Mouse (Mus musculus): ENCODE results near the gene Cpne8.
"Not testable (repeated sequence)": the region's sequence is repeated elsewhere in the genome, so short reads cannot be mapped to it uniquely, and the experiment has no call there.

The Cpne8 gene

DNA sequence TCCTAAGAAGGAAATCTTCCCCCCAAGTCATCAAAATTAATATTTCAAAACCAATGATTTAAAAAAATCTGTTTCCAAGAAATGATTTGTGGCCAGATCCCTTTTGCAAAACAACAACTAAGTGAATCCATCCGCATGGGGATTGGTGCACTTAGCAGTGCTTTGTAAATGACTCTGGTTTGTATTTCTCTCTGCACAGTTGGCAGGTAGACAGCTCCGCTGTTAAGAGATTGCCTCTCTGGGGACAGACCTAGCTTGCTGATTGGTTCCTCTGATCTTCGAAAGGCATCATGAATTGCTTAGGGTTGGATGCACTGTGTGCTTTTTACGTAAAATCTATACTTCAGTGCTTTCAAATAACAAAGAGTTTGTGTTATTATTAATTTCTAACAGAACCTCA, 68.5 kb downstream of the Cpne8 start:
- DNase-seq (ENCODE audit: low spot score) = not testable (repeated sequence)

DNA sequence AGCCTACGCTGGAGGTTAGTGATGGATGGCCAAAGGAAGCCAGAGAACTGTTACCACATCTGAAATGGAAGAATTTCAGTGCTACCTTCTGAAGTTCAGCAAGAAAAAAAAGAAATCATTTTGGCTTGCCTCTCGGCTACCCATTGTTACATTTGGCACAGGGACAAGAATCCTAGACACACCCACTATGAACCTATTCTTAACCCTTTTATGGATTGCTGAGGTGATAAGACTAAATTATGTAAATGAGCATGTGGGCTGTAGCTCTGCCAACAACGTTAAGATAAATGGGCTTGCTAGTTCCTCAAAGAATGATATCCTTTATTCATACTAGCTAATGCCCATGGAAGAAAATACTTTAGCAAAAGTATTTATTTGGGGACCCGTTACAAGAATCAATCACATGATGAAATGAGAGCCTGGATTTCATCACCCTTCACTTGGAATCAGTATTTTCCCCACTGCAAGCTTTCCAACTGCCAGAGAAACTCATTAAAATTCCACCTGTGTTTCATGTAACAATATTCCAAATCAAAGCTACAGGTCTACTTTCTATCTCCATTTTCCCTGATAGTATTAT, 69.3 kb downstream of the Cpne8 start:
- no peak for DNase-seq (ENCODE audit: low spot score)

DNA sequence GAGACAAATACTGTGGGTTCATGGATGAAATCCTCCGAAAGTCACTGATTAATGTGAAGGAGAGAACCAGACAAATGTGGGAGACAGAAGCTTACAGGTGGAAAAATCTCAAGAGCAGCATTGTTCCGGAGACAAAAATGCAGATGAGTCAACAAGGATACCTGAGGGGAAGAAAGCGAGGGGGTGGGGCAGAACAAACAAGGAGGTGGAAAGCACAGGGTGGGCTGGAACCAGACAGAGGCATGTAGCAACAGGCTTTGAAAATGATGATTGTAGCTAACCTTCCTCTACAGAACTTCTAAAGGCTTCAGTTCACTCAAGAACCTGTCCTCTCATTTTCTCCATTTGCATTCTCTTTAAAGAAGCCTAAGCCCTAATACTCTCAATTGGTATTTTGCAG, 70.9 kb downstream of the Cpne8 start:
- DNase-seq (ENCODE audit: low spot score) = no peak

DNA sequence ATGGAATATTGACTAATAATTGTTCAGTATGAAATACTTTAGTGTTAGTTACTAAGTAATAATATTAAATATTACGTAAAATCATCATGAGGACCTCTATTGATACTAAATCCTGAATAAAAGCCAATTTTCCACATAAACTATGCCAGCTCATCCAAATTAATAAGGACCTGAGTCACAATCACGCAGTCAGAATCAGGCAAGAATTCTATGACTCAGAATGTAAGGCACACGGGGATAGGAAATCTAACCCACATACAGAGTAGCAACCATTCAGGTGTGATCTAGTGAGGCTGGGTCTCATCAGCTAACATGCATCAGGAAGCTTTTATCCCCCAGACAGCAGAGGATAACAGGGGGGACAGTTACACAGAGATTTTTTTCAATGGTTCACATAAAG, 72.1 kb downstream of the Cpne8 start:
- DNase-seq (ENCODE audit: low spot score) = no peak

DNA sequence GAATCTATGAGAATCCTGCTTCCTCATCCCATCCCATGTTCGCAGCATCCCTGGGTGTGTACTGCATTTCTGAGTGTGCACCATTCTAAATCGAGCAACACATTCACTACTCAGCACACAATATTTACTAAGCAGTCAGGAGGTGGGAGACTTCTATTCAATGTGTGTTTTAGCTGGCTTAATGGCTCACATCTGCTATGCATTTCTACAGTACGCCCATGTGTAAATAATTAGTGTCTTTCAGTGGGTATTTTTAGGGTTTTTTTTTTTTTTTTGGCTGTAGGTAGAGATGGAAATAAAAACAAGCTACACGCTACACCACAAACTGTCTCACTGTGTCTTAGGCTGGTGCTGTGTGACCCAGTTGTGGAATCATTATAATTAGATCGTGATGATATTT, 75.6 kb downstream of the Cpne8 start:
- DNase-seq (ENCODE audit: low spot score) = no peak

DNA sequence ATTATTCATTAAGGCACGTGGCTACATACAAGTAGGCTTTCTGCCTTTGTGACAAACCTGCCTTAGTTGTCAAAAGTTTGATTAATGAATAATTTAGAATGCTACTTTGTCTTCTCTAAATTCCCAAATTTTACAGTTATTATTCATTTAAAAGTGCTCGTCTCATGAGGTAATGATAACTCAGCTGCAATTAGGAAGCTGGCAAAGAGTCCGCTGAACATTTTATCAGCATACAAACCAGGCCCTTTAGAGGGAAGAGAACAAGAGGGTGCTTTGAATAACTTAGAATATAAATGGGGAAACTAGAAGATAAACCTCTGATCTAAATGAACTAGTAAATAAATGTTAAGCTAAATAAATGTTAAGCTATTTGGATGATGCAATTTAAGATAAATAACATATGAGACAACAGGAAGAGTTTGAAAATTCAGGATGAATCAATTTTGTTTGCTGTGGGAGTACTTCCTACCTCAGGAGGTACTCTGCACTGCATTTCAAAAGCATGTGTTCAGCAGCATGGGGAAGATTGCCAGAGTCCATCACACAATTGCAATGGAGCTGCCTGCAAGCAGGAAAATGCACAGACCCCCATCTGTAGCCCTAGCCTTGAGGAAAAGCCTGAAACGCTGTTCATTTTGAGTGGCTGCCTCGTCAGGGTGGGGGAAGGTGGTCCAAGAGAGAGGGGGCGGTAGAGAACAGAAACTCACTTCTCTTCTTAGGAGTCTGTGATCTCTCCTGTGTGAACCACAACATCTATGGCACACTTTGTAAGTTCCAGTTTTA, 81.3 kb downstream of the Cpne8 start:
- no peak for DNase-seq (ENCODE audit: low spot score)

DNA sequence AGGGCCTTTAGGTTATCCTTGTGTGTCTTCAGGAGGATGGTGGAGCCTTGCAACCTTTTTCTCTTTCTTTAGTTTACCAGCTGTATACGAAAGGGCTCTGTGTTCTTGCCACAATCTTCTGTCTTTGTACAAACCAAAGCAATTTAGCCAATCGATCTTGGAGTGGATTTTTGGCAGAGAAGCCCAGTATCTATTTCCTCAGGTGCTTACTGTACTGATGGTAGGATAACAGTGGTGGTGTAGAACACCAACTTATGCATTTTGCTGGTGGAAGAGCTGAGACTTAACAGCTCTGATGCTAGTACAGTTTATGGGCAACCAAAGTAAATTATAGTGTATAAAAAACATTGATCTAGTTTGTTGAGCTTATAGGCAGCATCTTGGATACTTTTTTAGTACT, 83.6 kb downstream of the Cpne8 start:
- DNase-seq (ENCODE audit: low spot score) = no peak

DNA sequence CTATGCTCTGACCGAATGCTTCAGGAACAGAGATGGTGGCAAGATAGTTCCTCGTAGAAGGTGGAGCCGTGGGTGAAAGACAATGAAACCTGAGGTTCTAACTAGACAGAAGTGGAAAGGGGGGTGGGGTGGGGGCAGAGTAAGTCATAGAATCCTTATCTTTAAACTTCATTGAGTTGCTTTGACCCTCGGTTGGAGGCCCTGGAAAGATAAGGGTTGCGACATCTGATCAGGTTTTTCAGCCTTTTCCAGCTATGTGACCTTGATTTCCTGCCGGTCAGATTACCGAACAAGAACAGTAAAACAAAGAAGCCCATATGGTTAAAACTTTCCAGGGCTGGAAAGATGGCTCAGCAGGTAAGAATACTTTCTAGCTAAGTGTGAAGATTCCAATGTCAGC, 89.6 kb downstream of the Cpne8 start:
- no peak for DNase-seq (ENCODE audit: low spot score)

DNA sequence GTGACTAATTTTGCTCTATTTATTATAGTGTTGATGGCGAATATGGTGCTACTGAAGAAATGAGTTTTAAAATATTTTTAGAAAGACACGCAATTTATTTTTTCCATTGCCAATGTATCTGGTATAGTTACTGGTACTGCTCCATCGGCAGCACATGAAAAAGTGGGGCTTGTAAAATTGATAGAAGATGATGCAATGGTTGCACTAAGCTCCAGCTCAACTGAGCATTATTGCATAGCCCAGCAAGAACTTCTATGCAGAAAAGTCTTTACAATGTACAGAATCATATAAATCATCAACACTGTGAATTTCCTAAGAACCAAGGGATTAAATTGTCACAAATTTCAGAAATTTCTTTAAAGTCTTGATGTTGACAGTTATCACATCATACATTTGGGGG, 101.8 kb downstream of the Cpne8 start:
- no peak for DNase-seq (ENCODE audit: low spot score)

DNA sequence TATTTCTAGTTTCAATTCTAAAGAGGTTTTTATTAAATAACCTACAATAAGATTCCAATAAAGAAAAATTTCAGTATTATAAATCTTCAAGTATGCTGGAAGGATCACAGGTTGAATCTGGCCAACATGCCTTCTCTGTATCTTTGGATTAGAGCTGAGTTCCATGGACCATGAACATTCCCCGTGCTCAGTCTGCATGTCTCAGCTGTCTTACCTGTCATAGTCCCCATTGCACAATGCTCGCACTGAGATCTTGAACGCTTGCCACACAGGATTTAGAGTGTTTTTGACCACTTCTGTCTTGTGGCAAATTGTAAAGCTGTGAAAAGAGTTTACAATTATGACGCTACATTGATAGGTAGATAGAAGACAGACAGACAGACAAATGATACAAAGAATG, 110.0 kb downstream of the Cpne8 start:
- DNase-seq (ENCODE audit: low spot score) = no peak

DNA sequence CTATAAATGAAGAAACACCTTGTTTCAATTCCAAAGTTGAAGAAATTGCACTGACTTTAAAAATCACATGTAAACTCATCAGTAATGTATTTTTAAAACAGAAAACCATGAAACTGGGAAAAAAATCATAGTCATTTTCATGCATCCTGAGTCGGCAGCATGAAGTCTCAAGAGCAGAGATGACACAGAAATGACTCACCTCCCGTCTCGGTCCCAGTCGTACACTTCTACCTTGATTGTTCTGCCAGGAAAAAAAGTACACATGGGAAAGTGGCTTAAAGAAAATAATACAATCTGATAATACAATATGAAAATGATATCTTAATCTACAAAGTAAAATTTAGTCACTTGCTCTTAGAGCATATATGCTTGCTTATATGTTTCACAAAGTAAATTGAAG, 111.2 kb downstream of the Cpne8 start:
- no peak for DNase-seq (ENCODE audit: low spot score)

DNA sequence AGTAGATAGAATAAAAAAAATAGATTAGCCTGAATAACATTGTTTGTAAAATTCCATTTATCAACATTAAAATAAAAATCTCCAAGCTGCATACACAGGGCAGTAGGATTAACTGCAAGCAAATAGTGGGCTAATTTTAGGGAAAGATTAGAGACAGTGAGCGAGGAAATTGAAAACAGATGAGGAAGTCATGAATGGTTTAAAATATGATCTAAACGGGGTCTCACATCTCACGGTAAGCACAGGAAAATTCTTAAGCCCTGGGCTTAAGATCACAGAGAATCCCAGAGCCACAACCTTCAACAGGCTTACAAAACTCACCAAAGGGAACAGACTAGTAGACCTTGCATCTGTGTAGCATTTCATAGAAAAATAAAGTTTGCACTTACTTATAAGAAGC, 115.2 kb downstream of the Cpne8 start:
- no peak for DNase-seq (ENCODE audit: low spot score)

DNA sequence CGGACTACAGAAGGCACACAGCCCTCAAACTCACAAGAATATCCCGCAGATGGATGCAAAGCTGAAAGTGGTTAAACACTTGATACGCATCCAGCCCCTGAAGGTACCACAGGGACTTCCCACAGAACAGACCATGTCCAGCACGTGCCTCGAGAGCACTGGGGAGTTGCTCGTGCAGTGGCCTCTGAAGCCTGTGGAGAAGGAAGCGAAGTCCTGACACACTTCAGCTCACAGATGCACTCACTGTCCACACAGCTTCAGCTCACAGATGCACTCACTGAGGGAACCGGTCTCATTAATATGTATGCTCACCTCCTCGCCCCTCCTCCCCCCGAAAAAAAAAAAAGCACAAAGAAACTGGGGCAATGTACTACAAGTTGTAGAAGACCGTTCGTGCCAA, 117.6 kb downstream of the Cpne8 start:
- DNase-seq (ENCODE audit: low spot score) = no peak

DNA sequence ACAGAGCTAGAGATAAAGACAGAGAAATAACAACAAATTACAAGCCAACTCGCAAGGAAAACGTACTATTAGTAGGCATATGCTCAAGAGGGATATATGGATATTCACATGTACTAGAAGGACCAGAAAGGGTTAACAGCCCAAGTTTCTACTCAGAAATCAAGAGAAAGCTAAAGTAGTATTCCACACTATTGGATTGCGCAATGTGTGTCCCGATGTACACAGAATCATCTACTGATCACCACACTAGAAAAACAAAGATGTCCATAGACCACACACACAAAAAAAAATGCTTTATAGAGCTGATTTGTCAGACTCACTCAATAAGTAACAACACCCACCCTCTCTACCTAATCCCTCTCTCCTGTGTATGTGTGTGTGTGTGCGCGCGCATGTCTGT, 130.6 kb downstream of the Cpne8 start:
- no peak for DNase-seq (ENCODE audit: low spot score)

DNA sequence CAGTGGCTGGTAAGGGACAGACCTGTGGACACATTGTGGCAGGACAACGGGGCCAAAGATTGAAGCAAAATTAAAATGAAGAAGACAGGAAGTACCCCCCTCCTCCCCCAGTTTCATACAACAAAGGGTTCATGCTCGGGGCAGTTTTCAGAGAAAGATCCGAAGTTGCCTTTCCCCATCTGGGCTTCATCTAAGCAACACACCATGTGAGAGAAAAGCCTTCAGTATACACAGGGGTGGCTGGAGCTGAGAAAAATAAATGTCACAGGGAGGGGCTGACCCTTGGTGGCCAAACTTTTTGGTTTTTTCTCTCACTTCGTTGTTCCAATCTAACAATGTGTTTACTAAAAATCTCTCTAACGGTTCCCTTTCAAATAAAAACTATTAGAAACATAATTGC, 135.8 kb downstream of the Cpne8 start:
- DNase-seq (ENCODE audit: low spot score) = no peak

DNA sequence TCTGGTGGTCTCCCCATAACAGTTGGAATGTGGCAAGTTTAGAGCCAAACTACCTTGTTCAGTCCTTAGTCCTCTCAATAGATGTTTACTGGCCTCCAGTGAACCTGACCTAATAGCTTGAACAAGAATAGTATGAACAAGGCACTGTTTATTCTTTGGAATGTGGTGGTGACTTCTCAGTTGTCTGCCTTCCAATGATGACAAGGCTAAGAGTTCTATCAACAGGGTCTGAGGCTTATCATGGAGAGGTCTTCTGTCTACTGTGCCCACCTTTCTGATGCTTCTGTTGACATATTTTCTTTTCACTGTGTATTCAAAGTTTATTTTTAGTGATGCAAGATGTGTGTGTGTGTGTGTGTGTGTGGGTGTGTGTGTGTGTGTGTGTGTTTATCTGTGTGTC, 137.1 kb downstream of the Cpne8 start:
- no peak for DNase-seq (ENCODE audit: low spot score)

DNA sequence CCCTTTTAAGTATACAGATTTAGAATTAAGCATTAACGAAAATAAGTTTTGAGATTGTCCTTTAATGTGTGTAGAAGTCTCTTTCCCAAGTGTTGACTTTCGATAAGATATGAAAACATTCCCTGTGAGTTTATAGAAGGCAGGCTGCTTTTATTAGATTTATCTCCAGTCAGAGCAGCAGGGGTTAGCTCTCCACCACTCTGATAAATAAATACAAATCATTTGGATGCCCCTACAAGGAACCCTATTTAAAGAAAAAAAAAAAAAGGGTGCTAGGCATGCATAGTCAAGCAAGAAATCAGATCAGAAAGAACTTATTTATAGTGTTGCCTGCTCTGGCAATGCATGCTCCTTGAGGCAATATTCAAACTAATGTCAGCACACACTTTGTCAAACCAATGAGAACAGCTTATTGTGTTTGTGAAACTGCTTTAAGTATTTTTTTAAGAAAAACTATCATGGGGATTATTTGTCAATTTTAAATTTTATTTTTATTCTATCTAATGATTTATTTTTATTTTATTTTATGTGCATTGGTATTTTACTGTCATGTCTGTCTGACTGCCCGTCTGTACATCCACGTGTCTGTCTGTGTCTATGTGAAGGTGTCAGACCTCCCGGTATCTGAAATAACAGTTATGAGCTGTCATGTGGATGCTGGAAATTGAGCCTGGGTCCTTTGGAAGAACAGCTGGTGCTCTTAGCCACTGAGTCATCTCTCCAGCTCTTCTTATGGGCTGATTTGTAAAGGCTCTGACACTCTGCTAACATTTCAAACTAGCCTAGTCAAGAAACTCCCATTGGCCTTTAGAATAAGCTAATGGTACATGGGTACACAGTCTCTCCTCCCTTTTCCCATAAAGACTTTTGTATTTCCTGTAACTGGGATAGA, 142.7 kb downstream of the Cpne8 start:
- no peak for DNase-seq (ENCODE audit: low spot score)

DNA sequence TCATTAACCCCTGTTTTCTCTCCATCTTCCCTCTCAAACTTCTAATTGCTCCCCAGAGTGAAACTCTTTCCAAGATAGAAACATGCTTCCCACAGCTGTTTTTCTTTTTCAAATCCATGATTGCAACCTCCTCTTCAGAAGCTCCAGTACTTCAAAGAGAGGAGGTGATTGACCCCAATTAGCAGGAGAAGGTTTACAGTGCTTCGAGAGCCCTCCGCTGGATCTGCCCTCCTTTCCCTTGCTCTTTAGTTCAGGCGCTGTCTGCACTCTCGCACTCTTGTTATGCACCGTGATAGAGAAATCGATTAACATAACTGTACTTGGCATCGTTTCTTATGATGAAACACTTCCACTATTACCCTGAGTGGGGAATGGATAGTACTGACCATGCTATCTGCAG, 143.5 kb downstream of the Cpne8 start:
- DNase-seq (ENCODE audit: low spot score) = no peak

DNA sequence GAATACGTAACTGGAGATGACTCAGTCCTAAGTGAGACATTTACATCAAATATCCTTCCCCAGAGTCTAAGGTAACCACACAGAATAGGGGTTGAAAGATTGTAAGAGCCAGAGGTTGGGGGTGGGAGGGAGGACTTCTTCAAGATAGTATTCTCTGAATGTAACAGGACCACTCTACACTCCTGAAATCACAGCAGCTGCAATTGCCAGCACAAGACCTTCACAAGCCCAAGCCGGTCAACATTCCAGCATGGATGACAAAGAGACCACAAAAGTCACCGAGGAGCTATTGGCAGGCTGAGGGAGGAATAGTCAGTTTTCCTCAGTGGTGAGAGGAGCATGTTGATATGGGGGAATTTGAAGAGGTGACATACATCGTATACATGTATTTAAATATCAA, 166.5 kb downstream of the Cpne8 start:
- DNase-seq (ENCODE audit: low spot score) = no peak

DNA sequence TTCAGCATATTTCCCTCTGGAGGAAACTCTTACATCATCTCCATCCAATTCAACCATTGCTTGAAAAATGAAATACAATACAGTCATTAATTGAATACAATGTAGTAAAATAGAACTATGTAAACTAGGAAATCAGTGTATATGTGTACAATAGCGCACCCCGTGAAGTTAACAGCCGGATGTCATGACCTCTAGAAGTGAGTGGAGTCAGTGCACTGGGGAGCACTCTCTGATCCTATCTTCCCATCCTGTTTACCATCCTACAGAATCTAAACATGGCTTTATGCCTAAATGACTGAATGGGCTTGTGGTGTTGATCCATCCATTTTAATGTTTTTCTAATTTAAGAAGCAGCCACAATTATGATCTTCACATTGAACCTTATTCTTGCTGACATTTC, 182.2 kb downstream of the Cpne8 start:
- DNase-seq (ENCODE audit: low spot score) = no peak

DNA sequence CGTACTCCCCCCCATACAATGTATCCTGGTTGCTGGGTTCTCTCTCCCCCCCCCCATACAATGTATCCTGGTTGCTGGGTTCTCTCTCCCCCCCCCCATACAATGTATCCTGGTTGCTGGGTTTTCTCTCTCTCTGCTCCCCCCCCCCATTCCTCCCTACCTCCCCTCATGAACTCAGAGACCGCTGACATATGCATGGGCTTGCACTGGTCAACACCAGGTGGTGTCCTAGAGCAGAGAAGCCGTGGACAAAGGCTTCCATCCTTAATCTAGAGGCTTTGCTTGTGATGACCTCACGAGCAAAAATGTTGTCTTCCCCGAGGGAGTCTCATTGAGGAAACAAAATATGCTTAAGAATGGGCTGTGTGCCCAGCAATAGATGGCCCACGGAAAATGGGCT, 187.7 kb downstream of the Cpne8 start:
- no peak for DNase-seq (ENCODE audit: low spot score)

DNA sequence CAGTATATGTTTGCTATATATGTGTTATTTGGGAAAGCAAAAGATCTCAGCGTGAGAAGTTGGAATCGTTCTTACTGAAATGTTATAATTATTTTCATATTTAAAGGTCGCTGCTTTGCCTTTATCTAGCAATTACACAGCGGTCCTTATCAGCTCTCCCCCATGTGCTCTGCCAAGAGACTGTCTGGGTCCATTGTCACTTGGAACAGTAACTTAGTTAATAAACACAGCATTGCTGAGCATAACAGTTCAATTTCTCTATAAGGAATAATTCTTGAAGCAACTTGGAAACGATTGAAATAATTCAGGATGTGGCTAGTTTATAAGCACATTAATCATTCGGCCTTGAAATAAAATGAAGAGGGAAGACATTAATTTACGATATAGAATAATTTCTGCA, 189.0 kb downstream of the Cpne8 start:
- DNase-seq (ENCODE audit: low spot score) = no peak

DNA sequence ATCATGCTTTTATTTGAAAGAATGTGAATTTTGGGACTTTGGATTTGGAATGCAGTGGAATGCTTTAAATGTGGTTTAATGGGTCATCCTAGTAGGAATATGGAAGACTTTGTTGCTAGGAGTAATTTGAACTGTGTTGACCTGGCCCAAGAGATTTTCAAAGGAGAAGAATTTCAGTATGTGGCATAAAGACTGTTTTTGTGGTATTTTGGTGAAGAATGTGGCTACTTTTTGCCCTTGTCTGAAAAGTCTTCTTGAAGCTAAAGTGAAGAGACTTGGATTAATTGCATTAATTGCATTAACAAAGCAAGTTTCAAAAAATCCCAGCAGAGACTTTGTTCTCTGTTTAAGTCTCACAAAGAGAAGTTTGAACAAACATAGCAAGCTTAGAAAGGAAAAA, 208.7 kb downstream of the Cpne8 start:
- not testable (repeated sequence) for DNase-seq (ENCODE audit: low spot score)
